Mouse (Mus musculus) stomach, embryonic 16.5 days (tissue): ENCODE data around the gene Dnah8. TPM values are rescaled to one million over a fixed set of nuclear protein-coding genes. Genes with fewer than 3 reads are reported as not detected.

ENCODE experiments used
- ATAC-seq: fragments of 200-750 bp; cut with Nextera tagmentation; 2 replicates; pipeline ENCODE4 v1.8.0; 2017; ENCODE audit warnings: moderate number of reproducible peaks, moderate TSS enrichment; ENCODE audit not compliant: insufficient read depth, low FRiP score
- H3K27ac ChIP-seq: fragments of 300-500 bp; sonication (generic); 2 replicates; pipeline ENCODE4 v1.5.1; 2014; ENCODE audit warnings: low read length
- H3K27me3 ChIP-seq: fragments of 300-500 bp; sonication (generic); 2 replicates; pipeline ENCODE4 v1.6.1; 2014; ENCODE audit warnings: low read length, control low read depth, mixed read lengths; ENCODE audit not compliant: control insufficient read depth, insufficient read depth
- H3K36me3 ChIP-seq: fragments of 300-500 bp; sonication (generic); 2 replicates; pipeline ENCODE4 v1.6.1; 2014; ENCODE audit warnings: low read length; ENCODE audit not compliant: control insufficient read depth, insufficient read depth
- H3K4me1 ChIP-seq: fragments of 300-500 bp; sonication (generic); 2 replicates; pipeline ENCODE4 v1.6.1; 2014; ENCODE audit warnings: low read length, control low read depth, mixed read lengths; ENCODE audit not compliant: control insufficient read depth, insufficient read depth
- H3K4me2 ChIP-seq: fragments of 300-500 bp; sonication (generic); 2 replicates; pipeline ENCODE4 v1.6.1; 2014; ENCODE audit warnings: low read depth, low read length, mixed read lengths
- H3K4me3 ChIP-seq: fragments of 300-500 bp; sonication (generic); replicated peaks from 2 replicates; pipeline ENCODE4 v1.5.1; 2014; ENCODE audit warnings: mild to moderate bottlenecking, low read length
- H3K9ac ChIP-seq: fragments of 300-500 bp; sonication (generic); 2 replicates; pipeline ENCODE4 v1.6.1; 2014; ENCODE audit warnings: low read length
- H3K9me3 ChIP-seq: fragments of 300-500 bp; sonication (generic); replicated peaks from 2 replicates; pipeline ENCODE4 v1.6.1; 2016; ENCODE audit warnings: low read length, control low read depth; ENCODE audit not compliant: control insufficient read depth
- whole genome bisulfite sequencing: fragments of 180-500 bp; shearing (Covaris S2); extraction: QIAGEN DNeasy Blood & Tissue Kit; methylation state at CpG from one replicate; pipeline ENCODE4 v1.1.7; 2014; 5-methylcytosine and 5-hydroxymethylcytosine counted together
- polyA plus RNA-seq: library from polyadenylated mRNA; unstranded; fragments of >200 nt; fragmentation: Nextera tagmentation; extraction: Ambion mirVana; gene quantifications from 2 replicates; pipeline ENCODE4 v1.2.1, GENCODE M21; 2015

The Dnah8 gene
- polyA plus RNA-seq, 1 experiment from 2014 or later, result 1.7 TPM

DNA sequence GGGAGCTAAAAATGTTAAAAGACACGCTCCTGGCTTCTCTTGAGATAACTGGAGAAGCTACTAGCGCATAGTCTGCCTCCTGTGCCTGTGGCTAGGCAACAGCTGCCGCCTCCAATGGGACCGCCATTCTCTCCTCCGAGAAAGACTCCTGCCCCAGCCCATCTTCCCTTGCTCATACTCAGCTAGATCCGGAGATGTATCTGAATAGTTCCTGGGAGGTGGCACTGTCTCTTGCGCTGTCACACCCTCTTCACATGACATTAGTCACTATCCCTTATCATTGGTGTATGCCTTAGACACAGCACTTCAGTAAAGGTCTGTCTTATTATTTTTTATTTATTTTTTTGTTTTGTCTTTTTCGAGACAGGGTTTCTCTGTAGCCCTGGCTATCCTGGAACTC is 140.1 kb downstream of the Dnah8 start:
- H3K4me1 ChIP-seq, result no peaks in the 10 kb centered on the region
- H3K4me3 ChIP-seq, result no peak overlapping the region
- H3K9me3 ChIP-seq, result no peaks in the 10 kb centered on the region
- ATAC-seq, result no peak
- H3K27me3 ChIP-seq, result no peaks in the 10 kb centered on the region
- H3K36me3 ChIP-seq, result no peaks in the 10 kb centered on the region
- WGBS, result 92% methylated on average over 8 of the region's 8 CpGs
- H3K27ac ChIP-seq, result no peak overlapping the region
- no peak overlapping the region for H3K4me2 ChIP-seq
- no peak overlapping the region for H3K9ac ChIP-seq

DNA sequence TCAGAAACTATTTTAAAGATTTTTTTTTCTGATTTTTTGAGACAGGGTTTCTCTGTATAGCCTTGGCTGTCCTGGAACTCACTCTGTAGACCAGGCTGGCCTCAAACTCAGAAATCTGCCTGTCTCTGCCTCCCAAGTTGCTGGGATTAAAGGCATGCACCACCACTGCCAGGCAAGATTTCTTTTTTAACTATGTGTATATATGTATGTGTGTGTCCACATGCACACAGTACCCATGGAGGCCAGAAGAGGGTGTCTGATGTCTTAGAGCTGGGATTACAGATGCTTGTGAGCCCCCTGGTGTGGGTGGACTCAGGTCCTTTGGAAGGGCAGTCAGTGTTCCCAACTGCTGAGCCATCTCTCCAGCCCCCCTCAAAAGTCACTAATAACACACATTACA is 150.3 kb downstream of the Dnah8 start:
- H3K36me3 ChIP-seq, result no peaks in the 10 kb centered on the region
- ATAC-seq, result no peak
- H3K27me3 ChIP-seq, result no peaks in the 10 kb centered on the region
- no peaks in the 10 kb centered on the region for H3K9me3 ChIP-seq
- H3K4me1 ChIP-seq, result no peaks in the 10 kb centered on the region
- H3K4me2 ChIP-seq, result no peak overlapping the region
- H3K27ac ChIP-seq, result no peak overlapping the region
- H3K9ac ChIP-seq, result no peak overlapping the region
- H3K4me3 ChIP-seq, result no peak overlapping the region

GRCm38 (mm10) chr17:30775096-30775495 is 150.9 kb downstream of the Dnah8 start:
- no peaks in the 10 kb centered on the region for H3K36me3 ChIP-seq
- no peaks in the 10 kb centered on the region for H3K9me3 ChIP-seq
- ATAC-seq, result no peak
- no peaks in the 10 kb centered on the region for H3K4me1 ChIP-seq
- no peak overlapping the region for H3K4me2 ChIP-seq
- 37% methylated on average over 5 of the region's 5 CpGs for WGBS
- no peak overlapping the region for H3K9ac ChIP-seq
- H3K27ac ChIP-seq, result no peak overlapping the region
- H3K27me3 ChIP-seq, result no peaks in the 10 kb centered on the region
- no peak overlapping the region for H3K4me3 ChIP-seq

- no peaks in the 10 kb centered on the region for H3K4me1 ChIP-seq
- ATAC-seq, result no peak
- H3K36me3 ChIP-seq, result no peaks in the 10 kb centered on the region
- H3K4me3 ChIP-seq, result no peak overlapping the region
- no peaks in the 10 kb centered on the region for H3K27me3 ChIP-seq
- H3K9ac ChIP-seq, result no peak overlapping the region
- H3K9me3 ChIP-seq, result no peaks in the 10 kb centered on the region
- 75% methylated on average over 8 of the region's 8 CpGs for WGBS
- no peak overlapping the region for H3K4me2 ChIP-seq
- no peak overlapping the region for H3K27ac ChIP-seq
Measured at GRCm38 (mm10) chr17:30781046-30781445, 156.9 kb downstream of the Dnah8 start.

- Histone ChIP-seq H3K9ac (no peak overlapping the region), H3K27ac (no peak overlapping the region), H3K4me1 (no peaks in the 10 kb centered on the region), H3K4me3 (no peak overlapping the region), H3K4me2 (no peak overlapping the region), H3K27me3 (no peaks in the 10 kb centered on the region), H3K36me3 (no peaks in the 10 kb centered on the region), H3K9me3 (no peaks in the 10 kb centered on the region)
- 72% methylated on average over 14 of the region's 14 CpGs for WGBS
- no peak for ATAC-seq
Measured at GRCm38 (mm10) chr17:30782286-30782685, 158.1 kb downstream of the Dnah8 start.

DNA sequence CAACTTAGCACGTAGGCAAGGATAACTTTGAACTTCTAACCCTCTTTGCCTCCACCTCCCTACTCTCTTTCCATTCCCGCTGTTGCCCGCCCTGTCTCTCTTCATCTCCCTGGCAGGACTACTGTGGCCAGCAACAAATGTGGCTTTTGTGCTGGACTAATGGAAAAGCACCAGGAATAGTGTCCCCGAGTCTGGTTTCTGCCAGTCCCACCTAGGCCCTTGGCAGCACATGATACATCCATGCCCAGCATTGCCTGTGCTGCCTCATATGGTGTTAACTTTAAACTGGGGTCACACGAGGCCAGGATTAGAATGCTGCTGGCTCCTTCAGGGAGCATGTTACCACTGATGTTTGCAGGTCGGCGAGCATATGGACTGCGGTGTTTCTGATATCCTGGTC is 164.2 kb downstream of the Dnah8 start:
- Histone ChIP-seq H3K27me3 (no peaks in the 10 kb centered on the region), H3K4me1 (no peaks in the 10 kb centered on the region), H3K4me2 (no peak overlapping the region), H3K9me3 (no peaks in the 10 kb centered on the region), H3K36me3 (no peaks in the 10 kb centered on the region), H3K9ac (no peak overlapping the region), H3K27ac (no peak overlapping the region), H3K4me3 (no peak overlapping the region)
- no peak for ATAC-seq
- WGBS, result 90% methylated on average over 8 of the region's 8 CpGs

- H3K9ac ChIP-seq, result no peak overlapping the region
- no peak overlapping the region for H3K4me2 ChIP-seq
- H3K9me3 ChIP-seq, result no peaks in the 10 kb centered on the region
- H3K27ac ChIP-seq, result no peak overlapping the region
- H3K4me3 ChIP-seq, result no peak overlapping the region
- no peaks in the 10 kb centered on the region for H3K27me3 ChIP-seq
- 90% methylated on average over 7 of the region's 7 CpGs for WGBS
- no peaks in the 10 kb centered on the region for H3K36me3 ChIP-seq
- H3K4me1 ChIP-seq, result no peaks in the 10 kb centered on the region
- no peak for ATAC-seq
Measured at GRCm38 (mm10) chr17:30790816-30791215, 166.7 kb downstream of the Dnah8 start.

- Histone ChIP-seq H3K36me3 (no peaks in the 10 kb centered on the region), H3K4me3 (no peak overlapping the region), H3K9me3 (no peaks in the 10 kb centered on the region), H3K4me1 (no peaks in the 10 kb centered on the region), H3K27me3 (no peaks in the 10 kb centered on the region), H3K27ac (no peak overlapping the region), H3K4me2 (no peak overlapping the region), H3K9ac (no peak overlapping the region)
- no peak for ATAC-seq
- 87% methylated on average over 6 of the region's 6 CpGs for WGBS
Measured at GRCm38 (mm10) chr17:30792396-30792795, 168.2 kb downstream of the Dnah8 start.

- H3K9me3 ChIP-seq, result no peaks in the 10 kb centered on the region
- ATAC-seq, result no peak
- H3K4me3 ChIP-seq, result no peak overlapping the region
- H3K4me1 ChIP-seq, result no peaks in the 10 kb centered on the region
- H3K27me3 ChIP-seq, result no peaks in the 10 kb centered on the region
- no peak overlapping the region for H3K27ac ChIP-seq
- H3K9ac ChIP-seq, result no peak overlapping the region
- H3K4me2 ChIP-seq, result no peak overlapping the region
- H3K36me3 ChIP-seq, result no peaks in the 10 kb centered on the region
- 85% methylated on average over 4 of the region's 4 CpGs for WGBS
Measured at GRCm38 (mm10) chr17:30796616-30797015, 172.5 kb downstream of the Dnah8 start.
